Mouse (Mus musculus) adrenal gland, postnatal 14 days (tissue): ENCODE measurements around the gene Rd3l. TPM values are rescaled to one million over a fixed set of nuclear protein-coding genes. Genes with fewer than 3 reads are reported as not detected.
"Not testable (repeated sequence)": the region's sequence is repeated elsewhere in the genome, so short reads cannot be mapped to it uniquely, and the experiment has no call there.

Experiments
- DNase-seq: peaks from one replicate; pipeline ENCODE4 v3.0.0; 2021; ENCODE audit warnings: mixed read lengths
- total RNA-seq: library from RNA; stranded (reverse); gene quantifications from 2 replicates; pipeline ENCODE4 v1.2.3, GENCODE M21; 2021

The Rd3l gene
- total RNA-seq, 1 experiment from 2014 or later, result not detected

DNA sequence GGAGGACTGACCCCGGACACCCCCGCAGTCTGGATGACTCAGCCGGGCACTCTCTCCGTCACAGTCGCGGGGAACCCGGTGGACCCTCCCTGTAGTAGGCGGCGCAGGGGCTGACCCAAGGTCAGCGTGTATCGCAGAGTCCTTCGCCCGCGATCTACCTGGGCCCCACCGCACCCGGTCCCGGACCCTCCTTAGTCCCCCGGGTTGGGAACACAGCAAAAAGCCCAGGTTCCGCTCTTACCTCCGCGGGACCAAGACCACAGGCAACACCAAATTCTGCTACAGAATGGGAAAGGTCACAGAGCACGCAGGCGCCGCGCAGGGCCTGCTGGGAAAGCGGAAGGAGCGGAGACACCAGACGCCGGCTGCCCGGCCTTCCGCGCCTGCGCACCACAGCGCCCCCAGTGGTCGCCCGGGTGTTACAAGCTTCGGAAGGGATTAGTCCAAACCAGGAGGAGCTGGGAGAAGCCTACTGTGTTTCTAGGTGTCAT is 14.4 kb downstream of the Rd3l start, which contains the start of gene Atp5mpl:
Gene Atp5mpl (minus strand): TSS at position 295 of the 491 bp plus-strand sequence.
- peak; percentile 99 for DNase-seq

GRCm38 (mm10) chr12:111963339-111963738 is 17.8 kb downstream of the Rd3l start:
- no peak for DNase-seq

DNA sequence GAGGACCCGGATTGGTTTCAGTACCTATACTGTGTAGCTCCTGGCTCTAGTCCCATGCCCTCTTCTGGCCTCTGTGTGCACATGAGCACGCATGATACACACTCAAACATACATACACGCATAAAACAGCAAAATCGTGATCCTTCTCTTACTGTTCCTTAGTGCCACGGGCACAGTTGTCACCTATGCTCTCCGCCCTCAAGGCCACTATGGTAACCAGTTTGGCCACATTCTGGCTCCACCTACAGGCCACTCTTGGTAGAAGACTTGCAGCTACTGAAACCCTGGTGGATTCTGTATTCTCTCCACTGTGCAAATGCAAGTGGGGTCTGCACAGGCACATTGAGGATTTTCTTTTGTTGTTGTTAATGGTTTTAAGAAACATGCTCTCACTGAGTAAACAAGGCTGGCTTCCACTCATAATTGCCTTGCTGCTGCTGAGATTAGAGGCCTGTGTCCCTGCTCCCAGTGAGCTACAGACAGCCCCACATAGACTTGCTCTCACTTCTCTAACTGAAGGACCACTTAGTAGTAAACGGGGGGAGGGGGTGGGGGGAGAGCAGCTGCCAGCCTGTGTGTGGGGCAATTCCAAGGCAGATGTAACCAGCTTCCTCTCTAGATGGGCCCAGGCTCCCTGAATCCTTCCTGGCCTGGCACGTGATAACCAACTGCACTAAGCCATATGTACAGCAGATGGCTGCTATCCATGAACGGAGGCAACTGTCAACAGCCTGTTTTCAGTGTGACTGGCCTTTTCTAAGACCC is 22.8 kb downstream of the Rd3l start:
- peak; percentile 87 for DNase-seq

DNA sequence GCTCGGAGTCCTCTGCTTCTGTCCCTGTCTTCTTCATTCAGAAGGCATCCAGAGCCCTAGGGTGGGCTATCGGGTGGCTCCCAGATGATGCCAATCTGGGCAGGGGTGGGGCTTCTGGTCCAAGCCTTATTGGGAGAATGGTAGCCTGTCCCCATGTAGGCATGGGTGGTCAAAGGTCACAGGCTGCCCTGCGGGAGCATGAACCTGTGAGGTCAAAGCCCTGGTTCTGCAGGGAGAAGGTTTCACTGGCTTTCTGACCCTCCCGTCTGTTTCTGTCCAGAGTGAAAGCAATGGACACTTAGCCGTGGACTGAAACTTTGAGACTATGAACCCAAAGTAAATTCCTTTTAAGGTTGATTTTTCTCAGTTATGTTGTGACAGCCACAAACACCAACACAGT is 24.9 kb downstream of the Rd3l start:
- no peak for DNase-seq

- DNase-seq, result no peak
These were observed 29.4 kb downstream of the Rd3l start for GRCm38 (mm10) chr12:111951701-111952100.

DNA sequence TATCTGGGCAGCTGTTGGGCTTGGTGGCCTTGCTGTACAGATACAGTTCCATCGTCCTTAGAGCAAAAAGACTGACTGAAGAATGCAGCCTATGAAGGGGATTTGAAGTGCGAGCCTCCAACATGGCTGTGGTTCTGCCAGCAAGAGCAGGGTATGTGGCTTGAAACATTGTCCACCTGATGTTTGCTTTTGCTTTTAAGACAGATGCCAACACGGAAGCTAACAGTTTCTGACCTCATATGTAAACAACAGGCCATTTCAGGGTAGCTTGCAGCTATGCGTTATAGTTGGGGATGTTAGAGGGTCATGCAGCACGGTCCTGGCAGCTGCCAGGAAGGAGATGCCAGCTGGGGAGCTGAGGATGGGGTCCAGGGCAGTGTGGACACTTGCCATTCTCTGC is 30.6 kb downstream of the Rd3l start:
- no peak for DNase-seq

DNA sequence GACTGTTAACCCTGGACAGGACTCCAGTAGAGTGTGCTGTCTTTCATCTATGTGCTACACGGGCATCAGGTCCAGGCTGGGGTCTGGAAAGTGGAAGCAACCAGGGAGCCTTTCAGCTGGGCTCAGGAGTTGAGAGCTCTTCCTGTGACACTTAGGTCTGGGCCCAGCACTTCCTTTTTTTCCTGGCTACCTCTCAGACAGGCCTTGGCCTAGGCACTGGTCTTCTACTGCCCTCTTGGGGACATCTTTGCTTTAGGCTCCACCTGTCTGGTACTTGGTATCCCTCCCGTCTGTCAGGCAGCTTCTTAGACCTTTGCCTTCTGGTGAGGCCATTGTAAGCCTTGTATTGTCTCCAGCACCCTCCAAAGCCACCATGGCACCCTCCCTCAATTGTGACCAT is 34.4 kb downstream of the Rd3l start:
- DNase-seq, result peak; percentile 75

GRCm38 (mm10) chr12:111945765-111946655 is 35.1 kb downstream of the Rd3l start:
- not testable (repeated sequence) for DNase-seq

DNA sequence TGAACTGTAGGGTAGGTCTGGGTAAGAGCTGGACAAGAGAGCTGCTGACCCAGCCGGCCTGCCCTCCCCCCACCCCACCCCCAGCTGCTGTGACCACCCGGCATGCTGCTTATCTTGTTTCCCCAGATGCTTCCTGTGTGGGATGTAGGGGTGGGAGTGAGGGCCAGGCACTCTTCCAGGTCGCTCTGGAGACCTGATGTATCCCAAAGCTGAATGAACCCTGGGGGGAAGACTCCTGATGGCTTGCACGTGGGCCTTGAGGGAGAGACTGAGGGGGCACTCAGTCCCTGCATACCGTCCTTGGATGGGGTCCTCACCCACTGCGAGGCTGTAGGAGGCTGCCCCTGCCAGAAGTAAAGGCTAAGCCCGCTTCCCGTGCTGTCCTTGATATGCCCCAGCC is 36.0 kb downstream of the Rd3l start:
- DNase-seq, result peak; percentile 59

GRCm38 (mm10) chr12:111944065-111944987 is 36.8 kb downstream of the Rd3l start:
- DNase-seq, result peak; percentile 45

GRCm38 (mm10) chr12:111943421-111944064 is 37.6 kb downstream of the Rd3l start:
- DNase-seq, result no peak

GRCm38 (mm10) chr12:111938623-111939177 is 42.4 kb downstream of the Rd3l start:
- no peak for DNase-seq

GRCm38 (mm10) chr12:111936706-111937550 is 44.2 kb downstream of the Rd3l start:
- DNase-seq, result peak; percentile 71

DNA sequence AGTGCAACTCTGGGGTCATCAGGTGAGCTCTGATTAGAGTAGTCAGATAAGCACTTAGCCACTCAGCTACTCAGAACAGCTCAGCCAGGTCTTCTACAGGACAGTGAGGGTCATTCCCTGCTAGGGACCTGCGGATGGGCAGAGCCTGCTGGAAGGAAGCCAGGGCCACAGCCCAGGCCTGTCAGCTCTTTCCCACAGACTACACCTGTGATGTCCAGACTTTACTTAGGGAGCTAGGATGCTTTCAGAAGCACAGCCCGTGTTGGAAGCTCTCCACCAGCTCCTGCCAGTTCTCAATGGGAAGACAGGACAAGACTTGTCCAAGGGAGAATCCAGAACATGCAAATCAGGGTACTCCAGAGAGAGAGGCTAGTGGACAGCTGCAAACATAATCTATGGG is 47.1 kb downstream of the Rd3l start:
- no peak for DNase-seq

- peak; percentile 84 for DNase-seq
These were observed 47.9 kb downstream of the Rd3l start for GRCm38 (mm10) chr12:111933032-111933704.

DNA sequence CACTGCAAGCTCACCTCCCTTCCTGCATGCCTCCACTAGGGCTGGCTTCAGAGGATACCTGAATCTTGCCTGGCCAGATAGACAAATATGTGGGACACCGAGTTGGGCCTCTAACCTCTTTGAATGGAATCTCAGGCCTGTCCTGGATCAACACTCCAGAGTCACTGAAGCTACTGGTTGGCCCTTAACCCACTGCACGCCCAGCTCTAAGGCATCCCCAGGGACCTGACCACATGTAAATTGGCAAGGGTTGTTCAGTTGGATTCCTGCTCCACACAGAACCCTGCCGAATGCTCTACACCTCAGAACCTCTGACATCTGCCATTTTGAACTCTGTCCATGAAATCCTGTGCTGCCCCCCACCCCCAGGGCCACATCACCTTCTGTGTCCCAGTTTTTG is 48.6 kb downstream of the Rd3l start:
- no peak for DNase-seq

DNA sequence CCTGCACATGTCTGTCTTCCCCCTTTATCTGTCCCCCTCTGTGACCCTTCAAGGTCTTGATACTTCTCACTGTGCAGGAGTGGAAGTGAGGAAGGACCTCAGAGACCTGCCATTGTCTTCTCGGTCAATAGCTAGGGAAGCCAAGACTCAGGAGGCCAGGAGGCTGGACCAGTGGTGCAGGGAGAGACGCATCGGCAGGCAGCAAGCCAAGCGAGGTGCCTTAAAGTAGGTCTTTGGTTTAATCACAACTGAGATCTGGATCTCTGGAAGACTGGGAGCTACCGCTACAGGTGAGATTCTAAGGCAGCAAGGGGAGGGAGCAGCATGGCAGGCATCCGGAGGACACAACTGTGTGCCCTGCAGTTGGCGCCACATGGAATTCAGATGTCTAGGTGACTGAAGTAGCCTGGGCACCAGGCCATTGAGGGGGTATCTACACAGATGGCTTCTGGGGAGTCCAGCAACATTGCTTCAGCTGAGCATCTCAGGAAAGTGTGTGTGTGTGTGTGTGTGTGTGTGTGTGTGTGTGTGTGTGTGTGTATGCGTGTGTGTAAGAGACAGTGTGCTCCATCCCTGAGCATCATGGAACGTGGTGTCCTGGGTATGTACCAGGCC is 49.6 kb downstream of the Rd3l start:
- no peak for DNase-seq
